Mouse (Mus musculus) central nervous system, embryonic 11.5 days (tissue): ENCODE data around the gene Gm5065. TPM values are rescaled to one million over a fixed set of nuclear protein-coding genes. Genes with fewer than 3 reads are reported as not detected.

Source experiments
- polyA plus RNA-seq: library from polyadenylated mRNA; depleted of rRNA; stranded (reverse); fragments of >200 nt; gene quantifications from 2 replicates; pipeline ENCODE4 v1.2.3, GENCODE M21; 2012; rRNA removed

Gene Gm5065
- polyA plus RNA-seq, result not detected in 2 replicates

DNA sequence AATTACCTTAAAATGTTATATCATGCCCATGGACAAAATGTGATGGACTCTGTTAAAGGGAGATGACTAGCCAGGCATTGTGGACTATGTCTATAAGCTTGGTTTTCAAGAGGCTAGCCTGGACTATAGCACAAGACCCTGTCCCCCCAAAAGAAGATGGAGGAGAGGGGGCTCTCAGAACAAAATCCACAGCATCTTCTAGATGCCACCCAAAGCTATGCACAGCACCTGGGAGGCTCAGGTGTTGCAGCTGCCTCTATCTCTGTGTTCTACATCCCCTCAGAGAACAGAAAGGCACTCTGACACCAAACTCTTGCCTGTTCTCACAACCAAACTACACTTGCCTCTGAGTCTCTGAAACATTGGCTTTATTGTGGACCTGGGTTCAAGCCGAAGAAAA lies at the start of gene Gm5065:
Gene Gm5065, plus strand, starts transcription at position 301 of the 400 bp plus-strand sequence.

DNA sequence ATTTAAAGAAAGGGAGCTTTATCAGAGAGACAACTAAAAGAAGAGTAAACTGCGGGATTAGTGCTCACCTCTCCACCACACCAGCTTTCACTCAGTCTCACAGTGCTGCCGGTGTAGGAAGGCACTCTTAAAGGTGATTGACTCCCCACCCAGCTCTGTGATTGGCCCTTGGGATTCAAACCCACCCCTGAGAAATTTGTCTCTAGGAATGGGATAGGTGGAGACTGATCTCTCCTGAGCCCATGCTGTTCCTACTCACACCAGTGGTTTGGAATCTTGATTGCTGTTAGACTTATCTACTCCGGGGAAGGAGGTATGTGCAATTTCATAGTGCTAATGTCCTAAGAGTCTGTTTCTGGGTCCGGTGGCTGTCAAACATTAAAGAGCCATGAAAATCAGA lies 598 bp downstream of the Gm5065 start, which contains the start of gene Nlrp2:
Gene Nlrp2, minus strand, starts transcription at position 101 of the 400 bp plus-strand sequence.

Other genes with a start within 250 kb of the Gm5065 start
- gene Rfpl4, start 233.6 kb upstream of the Gm5065 start, polyA plus RNA-seq, result not detected in 2 replicates
- 0.13 and 0.50 TPM in 2 replicates for gene Rasl2-9, start 224.6 kb upstream of the Gm5065 start, polyA plus RNA-seq
- gene Vmn1r55, start 200.9 kb upstream of the Gm5065 start, polyA plus RNA-seq, result not detected in 2 replicates
- not detected in 2 replicates for gene Vmn1r56, start 153.8 kb upstream of the Gm5065 start, polyA plus RNA-seq
- gene Vmn1r57, start 132.0 kb upstream of the Gm5065 start, polyA plus RNA-seq, result not detected in 2 replicates
- gene Nlrp2, start 498 bp downstream of the Gm5065 start, polyA plus RNA-seq, result not detected in 2 replicates
- not detected in 2 replicates for gene Vmn1r58, start 62.9 kb downstream of the Gm5065 start, polyA plus RNA-seq
- gene Vmn1r59, start 106.2 kb downstream of the Gm5065 start, polyA plus RNA-seq, result not detected in 2 replicates
- gene Vmn2r28, start 143.4 kb downstream of the Gm5065 start, polyA plus RNA-seq, result not detected in 2 replicates
- not detected in 2 replicates for gene Vmn1r60, start 196.8 kb downstream of the Gm5065 start, polyA plus RNA-seq